Mouse (Mus musculus): ENCODE results near the gene Vegfd.
A peak's percentile ranks its signal among the peaks of the same experiment; 100 is the strongest.

Vegfd gene

DNA sequence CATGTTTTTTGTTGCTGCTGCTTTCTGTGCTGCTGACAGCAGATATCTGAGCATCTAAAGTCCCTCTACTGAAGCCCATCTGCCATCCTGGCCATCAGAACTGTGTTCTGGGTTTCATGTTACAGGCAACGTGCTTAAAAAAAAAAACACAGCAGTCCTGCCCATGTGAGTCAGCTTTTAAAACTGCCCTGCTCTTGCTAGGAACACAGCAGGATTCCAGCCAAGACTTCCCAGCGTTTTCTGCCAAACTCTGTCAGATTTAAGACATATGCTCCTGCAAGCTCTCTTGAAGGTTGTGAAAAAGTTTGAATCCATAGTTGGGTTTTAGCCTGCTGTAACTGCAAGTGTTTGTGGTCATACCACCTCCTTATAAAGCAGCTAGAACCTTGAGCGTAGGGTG is at the start of gene Vegfd:
Gene Vegfd, plus strand, starts transcription at position 298 of the 400 bp plus-strand sequence.
- DNase-seq: peak; percentile 12

DNA sequence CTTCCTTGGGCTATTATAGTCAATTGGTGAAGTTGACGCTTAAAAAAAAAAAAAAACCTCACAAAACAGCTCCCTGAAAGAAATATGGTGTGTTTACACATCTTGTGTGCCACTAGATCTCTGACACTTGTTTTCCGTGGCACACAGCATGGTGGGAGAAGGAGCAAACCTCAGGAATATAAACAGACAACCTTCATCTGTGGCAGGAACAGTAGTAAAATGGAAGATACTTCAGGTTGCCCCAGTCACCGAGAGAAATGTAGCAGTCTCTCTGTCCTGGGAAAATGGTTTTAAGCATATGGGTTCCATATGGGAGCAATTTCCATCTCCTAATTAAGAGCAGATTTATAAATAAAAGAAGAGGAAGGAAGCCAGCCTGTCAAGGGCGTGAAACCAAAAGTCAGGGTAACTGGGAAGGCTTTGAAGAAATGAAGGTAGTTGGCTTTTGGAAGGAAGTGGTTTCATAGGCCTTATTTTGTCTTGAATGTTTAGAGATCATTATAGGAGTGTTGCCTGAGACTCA is 49.7 kb upstream of the Vegfd start:
- no peak for DNase-seq

GRCm38 (mm10) chrX:164330351-164330750 is 42.8 kb upstream of the Vegfd start:
- DNase-seq: no peak

GRCm38 (mm10) chrX:164330766-164331165 is 42.4 kb upstream of the Vegfd start:
- no peak for DNase-seq

DNA sequence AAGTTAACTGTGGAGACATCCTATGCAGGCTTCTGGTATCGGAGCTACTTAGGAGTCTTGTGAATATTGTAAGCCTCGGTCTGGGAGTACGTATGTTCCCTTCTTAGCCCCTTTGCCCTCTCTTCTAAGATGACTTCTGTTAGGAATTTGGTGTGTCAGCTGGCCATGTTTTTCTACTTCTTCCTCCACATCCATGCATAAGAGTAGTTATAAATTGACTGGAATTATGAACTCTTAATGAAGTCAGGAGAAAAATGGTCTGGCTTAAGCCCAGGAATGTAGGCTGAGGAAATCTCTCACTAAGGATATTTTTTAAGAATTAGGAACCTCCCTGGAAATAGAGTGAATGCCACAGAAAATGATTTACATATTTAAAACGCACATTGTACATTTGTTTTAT is 34.6 kb upstream of the Vegfd start:
- no peak for DNase-seq

- no peak for DNase-seq
These were observed 27.7 kb upstream of the Vegfd start for GRCm38 (mm10) chrX:164345359-164345938.

- DNase-seq: no peak
These were observed 24.2 kb upstream of the Vegfd start for GRCm38 (mm10) chrX:164348937-164349336.

DNA sequence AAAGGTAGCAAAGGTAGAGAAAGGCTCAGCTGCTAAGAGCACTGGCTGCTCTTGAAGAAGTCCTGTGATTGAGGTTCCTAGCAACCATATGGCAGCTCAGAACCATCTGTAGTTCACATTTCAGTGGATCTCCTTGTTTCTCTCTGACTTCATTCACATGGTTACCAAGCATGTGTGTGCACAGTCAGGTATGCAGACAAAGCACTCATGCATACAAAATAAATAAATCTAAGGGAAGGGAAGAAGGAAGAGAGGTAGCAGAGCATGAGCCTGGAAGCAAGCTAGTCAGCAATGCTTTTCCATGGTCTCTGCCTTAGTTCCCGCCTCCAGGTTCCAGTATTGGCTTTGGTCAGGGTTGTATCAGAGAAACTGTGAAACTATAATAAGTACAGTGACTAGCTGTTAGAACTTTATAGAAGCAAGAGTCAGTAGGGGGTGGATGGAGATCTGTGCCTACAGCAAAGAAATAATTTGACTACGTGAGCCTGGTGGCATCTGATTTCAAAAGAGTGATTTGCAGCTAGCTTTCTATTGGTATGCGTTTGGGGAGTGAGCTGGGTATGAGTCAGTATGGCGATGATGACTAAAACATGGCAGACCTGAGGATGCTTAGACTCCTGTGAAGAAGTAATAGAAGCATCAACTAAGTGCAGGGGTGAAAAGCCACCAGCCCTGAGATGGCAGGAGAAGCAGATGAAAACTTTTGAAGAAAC is 7.9 kb upstream of the Vegfd start:
- DNase-seq: no peak

DNA sequence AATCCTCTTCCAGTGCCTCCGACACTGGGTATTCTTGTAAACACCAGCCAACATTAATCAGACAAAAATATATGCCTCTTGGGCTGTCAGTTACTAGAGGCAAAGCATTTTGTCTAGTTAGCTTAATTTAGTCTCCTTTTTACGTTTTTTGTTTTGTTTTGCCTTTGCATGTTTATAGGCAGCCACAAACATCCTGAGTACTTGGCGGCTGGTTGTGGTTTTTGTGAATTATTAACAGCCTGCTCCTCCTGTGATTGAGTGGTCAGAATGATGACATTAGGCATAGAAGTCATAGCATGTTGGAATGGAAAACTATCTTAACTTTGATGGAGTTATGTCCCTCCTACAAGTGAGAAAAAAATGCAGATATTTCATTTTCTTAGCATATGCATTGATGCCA is 2.6 kb upstream of the Vegfd start:
- DNase-seq: no peak

DNA sequence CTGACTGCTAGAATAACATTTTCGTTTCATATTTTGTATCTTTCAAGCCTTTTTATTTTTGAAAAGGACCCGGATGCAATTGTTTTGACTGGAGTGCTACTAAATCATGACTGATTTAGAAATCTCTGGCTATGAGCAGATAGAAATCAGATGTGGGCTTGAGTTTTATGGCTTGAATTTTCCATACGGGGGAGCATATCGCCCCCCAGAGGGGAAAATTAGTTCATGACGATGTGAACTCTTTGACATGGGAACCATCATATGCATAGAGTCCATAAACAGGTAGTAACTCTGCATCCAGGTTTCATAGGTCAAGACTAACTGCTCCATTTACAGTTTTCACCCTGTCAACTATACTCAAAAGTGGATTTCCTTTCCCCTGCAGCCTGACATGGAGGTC is 1.4 kb downstream of the Vegfd start:
- DNase-seq: no peak

- no peak for DNase-seq
These were observed 6.5 kb downstream of the Vegfd start for GRCm38 (mm10) chrX:164379721-164380120.

DNA sequence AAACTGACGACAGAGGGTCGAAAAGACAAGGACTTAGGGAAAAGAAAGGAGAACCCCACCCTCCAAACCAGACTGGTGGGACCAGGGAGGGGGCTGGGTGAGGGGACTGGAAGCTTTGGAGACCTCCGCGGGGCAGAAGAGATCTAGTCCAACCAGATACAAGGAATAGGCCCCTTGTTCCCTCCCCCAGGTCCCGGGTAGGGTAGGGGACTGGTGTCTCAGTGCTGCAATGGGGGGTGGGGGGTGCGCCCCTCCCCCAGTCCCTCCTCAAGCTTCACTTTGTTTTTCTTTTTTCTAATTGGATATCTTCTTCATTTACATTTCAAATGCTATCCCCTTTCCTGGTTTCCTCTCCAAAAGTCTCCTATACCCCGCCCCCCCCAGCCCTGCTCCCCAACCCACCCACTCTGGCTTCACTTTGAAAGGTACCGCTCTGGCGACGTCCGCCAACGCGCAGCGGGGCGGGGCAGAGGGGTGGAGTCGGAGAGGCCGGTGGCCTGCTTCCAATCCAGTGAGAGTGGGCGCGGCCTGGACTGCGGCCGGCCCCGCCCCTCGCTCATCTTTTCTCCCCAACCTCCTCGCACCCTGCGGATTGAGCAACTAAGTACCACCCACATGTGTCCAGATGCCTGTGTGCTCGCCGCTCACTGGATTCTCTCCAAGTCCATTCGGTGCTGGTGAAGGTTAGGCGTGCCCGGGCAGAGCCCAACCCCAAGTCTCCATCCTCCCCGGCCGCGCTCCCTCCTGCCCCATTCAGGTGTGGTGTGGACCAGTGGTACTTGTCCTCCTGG is 8.6 kb downstream of the Vegfd start:
- peak; percentile 66 for DNase-seq

DNA sequence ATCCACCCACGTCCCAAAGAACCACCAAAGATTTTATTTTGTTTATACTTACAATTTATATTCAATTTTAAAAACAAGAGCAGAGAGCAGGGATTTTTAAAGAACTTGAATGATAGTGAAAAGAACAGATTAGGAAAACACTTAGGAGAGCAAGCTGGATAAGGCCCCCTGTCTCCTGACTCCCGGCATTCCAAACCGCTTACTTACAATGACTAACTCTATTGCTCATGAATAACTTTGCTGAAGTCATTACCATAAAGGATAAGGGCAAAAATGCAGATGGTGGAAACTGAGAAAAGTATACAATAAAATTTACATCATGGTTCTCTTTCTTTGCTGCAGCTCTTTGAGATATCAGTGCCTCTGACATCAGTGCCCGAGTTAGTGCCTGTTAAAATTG is 20.9 kb downstream of the Vegfd start:
- no peak for DNase-seq

- no peak for DNase-seq
These were observed 25.3 kb downstream of the Vegfd start for GRCm38 (mm10) chrX:164398456-164398855.

GRCm38 (mm10) chrX:164405080-164405649 is 32.0 kb downstream of the Vegfd start:
- DNase-seq: no peak

GRCm38 (mm10) chrX:164406133-164407022 is 33.2 kb downstream of the Vegfd start:
- no peak for DNase-seq

DNA sequence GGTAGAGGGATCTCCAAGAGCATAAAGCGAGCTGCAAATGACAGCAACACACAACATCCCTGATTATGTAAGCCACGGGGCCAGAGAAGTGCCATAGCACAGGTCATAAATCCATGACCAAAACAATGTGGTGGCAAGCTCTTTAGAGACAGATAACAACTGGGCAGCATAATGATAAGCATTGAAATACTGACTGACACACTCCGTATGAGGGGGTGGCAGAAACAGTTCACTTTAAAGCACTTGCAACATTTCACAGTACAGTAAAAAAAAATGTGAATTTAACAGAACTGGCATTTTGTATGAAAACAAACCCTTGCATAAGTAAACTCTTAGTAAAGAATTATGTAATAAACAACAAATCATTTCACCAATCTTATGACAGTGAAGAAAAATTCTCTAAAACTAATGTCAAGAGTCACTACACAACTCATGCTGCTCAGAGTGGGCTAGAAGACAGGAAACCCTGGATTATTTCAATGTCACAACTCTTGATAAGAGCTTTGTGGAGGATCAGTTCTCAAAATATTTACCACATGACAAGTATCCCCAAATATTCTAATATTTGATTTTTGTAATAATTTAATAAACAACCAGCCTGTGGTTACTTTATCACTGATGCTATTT is 35.2 kb downstream of the Vegfd start:
- DNase-seq: no peak

- DNase-seq: no peak
These were observed 37.4 kb downstream of the Vegfd start for GRCm38 (mm10) chrX:164410562-164410961.

- DNase-seq: no peak
These were observed 43.6 kb downstream of the Vegfd start for GRCm38 (mm10) chrX:164416803-164417202.

- no peak for DNase-seq
These were observed 44.8 kb downstream of the Vegfd start for GRCm38 (mm10) chrX:164418008-164418407.

DNA sequence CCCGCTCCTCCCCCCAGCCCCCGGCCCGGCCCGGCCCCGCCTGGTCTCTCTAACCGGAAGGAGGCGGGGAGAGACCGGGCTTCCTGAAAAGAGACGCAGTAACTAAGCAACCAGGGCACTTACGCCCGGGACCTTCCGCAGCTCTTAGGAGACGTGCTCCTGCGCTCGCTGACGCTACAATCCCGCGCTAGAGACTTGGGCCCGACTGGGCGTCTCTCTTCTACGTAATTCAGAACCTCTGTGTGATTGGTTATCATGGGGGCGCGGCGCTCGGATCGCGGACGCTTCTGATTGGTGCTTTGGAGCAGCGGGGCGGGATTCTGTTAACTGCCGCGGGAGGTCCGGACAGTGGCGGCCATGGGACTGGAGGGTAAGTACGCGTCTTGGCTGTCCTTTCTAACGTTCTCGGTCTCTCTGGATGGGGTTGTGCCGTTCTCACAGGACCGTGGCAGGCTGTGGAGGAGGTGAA is 46.3 kb downstream of the Vegfd start, which contains the start of gene Piga:
Gene Piga, plus strand, starts transcription at position 317 of the 469 bp plus-strand sequence.
- peak; percentile 80 for DNase-seq

DNA sequence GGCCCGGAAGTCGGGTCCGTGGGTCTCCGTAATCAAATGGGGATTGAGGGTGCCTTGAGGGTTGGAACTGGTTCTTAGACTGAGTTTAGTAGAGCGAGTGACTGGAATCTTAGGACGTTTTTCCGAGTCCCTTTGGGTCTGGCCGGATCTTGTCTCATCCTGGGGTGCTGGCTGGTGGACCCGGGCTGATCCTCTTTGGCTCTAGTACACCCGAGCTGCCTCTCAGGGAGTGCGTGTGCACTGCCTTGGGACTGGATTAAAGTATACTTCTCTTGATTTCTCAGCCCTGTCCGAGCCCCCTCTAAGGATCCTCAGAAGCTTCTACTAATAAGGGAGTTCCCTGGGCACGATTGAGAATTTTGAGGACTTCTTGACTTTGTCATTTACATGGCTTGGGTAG is 46.8 kb downstream of the Vegfd start:
- no peak for DNase-seq

Measured in right cerebral cortex, postnatal 4 days (tissue).